In genomic region chr11:97041022-97041899, GRCm38 (mm10) we compare ENCODE assay signal across 8 mouse cellular contexts. TPM values are rescaled to one million over a fixed set of nuclear protein-coding genes. Genes with fewer than 3 reads are reported as not detected.
DNase-seq lines count a peak whose midpoint lies in the region; ATAC-seq and TF ChIP-seq lines count a peak whose summit lies in the region.

TSS of gene Lrrc46 (minus strand) at chr11:97041407.
TSS of gene Mrpl10 (plus strand) at chr11:97041560.

- peak within 1 kb of the TSS; percentile 74 for H3K4me3 ChIP-seq in lung, embryonic 15.5 days
- peak within 1 kb of the TSS; percentile 57 for H3K4me3 ChIP-seq in olfactory bulb, adult 2 months (ENCODE audit: insufficient read depth, low read depth, low read length)

- peak; percentile 84 for DNase-seq in MN1 (ENCODE audit: low spot score)
- peak; percentile 87 for DNase-seq in cerebellum, adult 8-10 months
- peak; percentile 88 for DNase-seq in forelimb bud, embryonic 11.5 days (ENCODE audit: low read depth, low spot score)
- DNase-seq in layer of hippocampus, adult 8-10 months (ENCODE audit: low spot score in 2 of 2), result peak; percentile 75 to 81
- DNase-seq in thymus, adult 18-20 months, result peak; percentile 69 to 81

- peak; percentile 50; the same call in 1 of the 2 replicates for TF ChIP-seq POLR2A in olfactory bulb, adult 2 months (IDR thresholded peaks at IDR 0.05; ENCODE audit: insufficient read depth, low read depth, low read length)

- under 1% methylated on average over 46 of the region's 48 CpGs for WGBS in lung, embryonic 15.5 days
- under 1% methylated on average over 48 of the region's 48 CpGs for WGBS in olfactory bulb, adult 2 months

- peaks cover 16% of the 10 kb centered on the region for H3K4me1 ChIP-seq in lung, embryonic 15.5 days
- H3K4me1 ChIP-seq in olfactory bulb, adult 2 months (ENCODE audit: control insufficient read depth, insufficient read depth, low read length), result peaks cover 11% of the 10 kb centered on the region

- peaks cover 16% of the 10 kb centered on the region; the same call in 1 of the 2 replicates for H3K36me3 ChIP-seq in lung, embryonic 15.5 days

- peak within 1 kb of the TSS; percentile 92 for H3K4me2 ChIP-seq in lung, embryonic 15.5 days

- 0 out of 2 replicates have a peak within 1 kb of the TSS, but pooled peaks have one; percentile 35 for H3K27ac ChIP-seq in lung, embryonic 15.5 days
- no peak within 1 kb of the TSS for H3K27ac ChIP-seq in olfactory bulb, adult 2 months (ENCODE audit: insufficient read depth, low read depth, low read length)

- H3K9ac ChIP-seq in lung, embryonic 15.5 days, result peak within 1 kb of the TSS; percentile 91

- TF ChIP-seq CTCF in olfactory bulb, adult 2 months (IDR thresholded peaks at IDR 0.05; ENCODE audit: insufficient read depth, low read depth, low read length), result no peak

- no peaks in the 10 kb centered on the region for H3K27me3 ChIP-seq in lung, embryonic 15.5 days

- peak; percentile 91 for ATAC-seq in hematopoietic stem cell, adult 5-6 weeks (replicated peaks in 1 of 2; ENCODE audit: insufficient read depth in 1 of 2, low FRiP score in 2 of 2, low TSS enrichment in 1 of 2, low read depth in 1 of 2, poor library complexity in 2 of 2, severe bottlenecking in 2 of 2)
- ATAC-seq in lung, embryonic 15.5 days (ENCODE audit: borderline replicate concordance, extremely low read depth, low FRiP score, low TSS enrichment), result peak; percentile 91

- no peaks in the 10 kb centered on the region for H3K9me3 ChIP-seq in lung, embryonic 15.5 days

RNA-seq across cellular contexts. Expression of gene Lrrc46, which starts in this region (rescaled TPM):
- total RNA-seq in hematopoietic stem cell, adult 5-6 weeks (2017), result 0.63 TPM in 1 of 2 replicates, not detected in the other
- total RNA-seq in layer of hippocampus, adult 8-10 months (2022), result 1 to 10 TPM in 2 of 4 experiments, under 1 TPM in 2; 0.87 to 1.9 (median 1.3) TPM
- polyA plus RNA-seq in lung, embryonic 15.5 days (2015; fragmentation: Nextera tagmentation; extraction: Ambion mirVana), result 3.7 and 5.9 TPM in 2 replicates
- not detected in 2 replicates for polyA plus RNA-seq in olfactory bulb, adult 2 months (2012; ENCODE audit: insufficient read depth, insufficient read length, low replicate concordance, missing spikeins)

RNA-seq across cellular contexts. Expression of gene Mrpl10, which starts in this region (rescaled TPM):
- total RNA-seq in hematopoietic stem cell, adult 5-6 weeks (2017), result 13.9 and 17.1 TPM in 2 replicates
- 10 to 100 TPM; 76.3 to 85.2 (median 77.8) TPM for total RNA-seq in layer of hippocampus, adult 8-10 months (2022)
- 79.4 and 85.2 TPM in 2 replicates for polyA plus RNA-seq in lung, embryonic 15.5 days (2015; fragmentation: Nextera tagmentation; extraction: Ambion mirVana)
- not detected in 2 replicates for polyA plus RNA-seq in olfactory bulb, adult 2 months (2012; ENCODE audit: insufficient read depth, insufficient read length, low replicate concordance, missing spikeins)

Comparison
In these comparisons a context has a peak if more than half of its experiments do, and no peak if none do; other contexts are left out.
1. RNA of gene Mrpl10 (polyA plus RNA-seq): 79.4 to 85.2 TPM in lung, embryonic 15.5 days; not detected in olfactory bulb, adult 2 months; every median in the first group is over 10 times any median in the second.
2. Peak in every context shown above with its lines, with median percentiles within 50 percentile points of each other: DNase-seq.